In the genomic region with DNA sequence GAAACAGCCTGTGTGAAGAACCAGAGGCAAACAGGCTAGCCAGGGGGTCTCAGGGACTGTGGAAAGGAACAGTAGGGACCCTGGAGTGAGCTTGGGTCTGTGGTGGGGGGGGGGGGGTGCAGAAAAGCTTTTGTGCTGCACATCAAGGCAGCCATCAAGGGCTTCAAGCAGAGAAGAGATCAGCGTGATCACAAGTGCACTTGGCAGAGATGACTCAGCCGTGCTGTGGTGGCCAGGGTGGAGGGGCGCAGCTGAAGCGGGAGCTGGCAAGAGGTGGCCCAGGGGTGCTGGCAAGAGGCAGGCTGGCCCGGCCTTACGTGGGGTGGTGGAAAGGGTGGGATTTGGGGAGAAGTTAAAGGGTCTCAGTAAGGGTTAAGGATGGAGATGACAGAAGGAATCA, we compare ENCODE assay signal across 29 mouse cellular contexts. TPM values are rescaled to one million over a fixed set of nuclear protein-coding genes. Genes with fewer than 3 reads are reported as not detected.
A peak's percentile ranks its signal among the peaks of the same experiment; 100 is the strongest.
DNase-seq lines count a peak whose midpoint lies in the region; ATAC-seq and TF ChIP-seq lines count a peak whose summit lies in the region.
"Had no signal": no experiment of that assay in that cellular context is flagged by ENCODE, and none has a peak within 500 bp of the region (broad histone marks: within the 10 kb centered on the region; RNA-seq: fewer than 3 reads in every experiment).

No protein-coding gene starts in this region.

- no peak overlapping the region for H3K27ac ChIP-seq in embryonic facial prominence, embryonic 15.5 days (replicated peaks)
- H3K27ac ChIP-seq in embryonic facial prominence, embryonic 10.5 days (replicated peaks) = no peak overlapping the region
- no peak overlapping the region for H3K27ac ChIP-seq in hindbrain, embryonic 15.5 days (replicated peaks)
- H3K27ac ChIP-seq in hindbrain, embryonic 11.5 days (ENCODE audit: low read depth, low read length) = no peak overlapping the region
- no peak overlapping the region for H3K27ac ChIP-seq in limb, embryonic 12.5 days
- H3K27ac ChIP-seq in limb, embryonic 10.5 days = no peak overlapping the region
- no peak overlapping the region for H3K27ac ChIP-seq in midbrain, postnatal 0 days (ENCODE audit: low read depth, low read length)
- H3K27ac ChIP-seq: forebrain, embryonic 10.5 days; gastrocnemius, adult 2 months; heart, adult 2 months; limb, embryonic 13.5 days; lung, embryonic 15.5 days had no signal

- no peak overlapping the region for H3K9ac ChIP-seq in embryonic facial prominence, embryonic 15.5 days
- no peak overlapping the region for H3K9ac ChIP-seq in hindbrain, embryonic 15.5 days
- H3K9ac ChIP-seq in hindbrain, embryonic 11.5 days (ENCODE audit: low read depth, low read length) = no peak overlapping the region
- no peak overlapping the region for H3K9ac ChIP-seq in limb, embryonic 12.5 days (replicated peaks)
- no peak overlapping the region for H3K9ac ChIP-seq in midbrain, postnatal 0 days (replicated peaks; ENCODE audit: low read length, poor library complexity, severe bottlenecking)
- H3K9ac ChIP-seq: heart, embryonic 12.5 days; limb, embryonic 13.5 days; lung, embryonic 15.5 days had no signal

- no peaks in the 10 kb centered on the region for H3K4me1 ChIP-seq in embryonic facial prominence, embryonic 15.5 days
- H3K4me1 ChIP-seq in embryonic facial prominence, embryonic 10.5 days = peaks cover 18% of the 10 kb centered on the region
- peaks cover 10% of the 10 kb centered on the region for H3K4me1 ChIP-seq in hindbrain, embryonic 15.5 days (replicated peaks)
- no peaks in the 10 kb centered on the region for H3K4me1 ChIP-seq in hindbrain, embryonic 11.5 days (replicated peaks; ENCODE audit: control insufficient read depth, insufficient read depth, low read length)
- peaks cover 4% of the 10 kb centered on the region; the same call in 1 of the 2 replicates for H3K4me1 ChIP-seq in limb, embryonic 12.5 days (replicated peaks)
- peaks cover 12% of the 10 kb centered on the region for H3K4me1 ChIP-seq in limb, embryonic 10.5 days
- H3K4me1 ChIP-seq in midbrain, postnatal 0 days (ENCODE audit: insufficient read depth, low read length) = no peaks in the 10 kb centered on the region
- H3K4me1 ChIP-seq: heart, embryonic 12.5 days; lung, embryonic 15.5 days had no signal

- WGBS in embryonic facial prominence, embryonic 15.5 days = 50% methylated on average over 6 of the region's 6 CpGs
- 66% methylated on average over 6 of the region's 6 CpGs for WGBS in embryonic facial prominence, embryonic 10.5 days
- 44% methylated on average over 6 of the region's 6 CpGs for WGBS in hindbrain, embryonic 15.5 days
- WGBS in hindbrain, embryonic 11.5 days = 49% methylated on average over 6 of the region's 6 CpGs
- WGBS in limb, embryonic 12.5 days = 48% methylated on average over 6 of the region's 6 CpGs
- 40% methylated on average over 6 of the region's 6 CpGs for WGBS in limb, embryonic 10.5 days
- 39% methylated on average over 6 of the region's 6 CpGs for WGBS in midbrain, postnatal 0 days

- no peak for TF ChIP-seq CTCF in midbrain, postnatal 0 days (IDR thresholded peaks at IDR 0.05)

- DNase-seq in embryonic facial prominence, embryonic 10.5 days (ENCODE audit: low spot score) = no peak
- DNase-seq in hindbrain, embryonic 11.5 days (ENCODE audit: low spot score) = no peak
- no peak for DNase-seq in limb, embryonic 10.5 days (ENCODE audit: low spot score)
- DNase-seq in midbrain, postnatal 0 days (ENCODE audit: low spot score) = no peak
- no peak for DNase-seq in neural tube, embryonic 10.5 days (ENCODE audit: extremely low spot score, low spot score)
- DNase-seq: adrenal gland, adult 2 months; adrenal gland, postnatal 36 days; cerebellum, adult 2 months; cerebellum, postnatal 25 days; gastrocnemius, adult 2 months; heart, adult 2 months; heart, postnatal 4 days; kidney, adult 18-20 months; kidney, postnatal 10 days; right cerebral cortex, postnatal 25 days; spleen, adult 18-20 months; thymus, postnatal 14 days had no signal

- peaks cover 7% of the 10 kb centered on the region; the same call in 1 of the 2 replicates for H3K27me3 ChIP-seq in embryonic facial prominence, embryonic 15.5 days
- H3K27me3 ChIP-seq in embryonic facial prominence, embryonic 10.5 days (replicated peaks; ENCODE audit: low read depth, poor library complexity, severe bottlenecking) = peaks cover 39% of the 10 kb centered on the region
- H3K27me3 ChIP-seq in hindbrain, embryonic 15.5 days = no peaks in the 10 kb centered on the region
- H3K27me3 ChIP-seq in hindbrain, embryonic 11.5 days (ENCODE audit: control insufficient read depth, insufficient read depth, low read length) = no peaks in the 10 kb centered on the region
- H3K27me3 ChIP-seq in limb, embryonic 12.5 days = peaks cover 24% of the 10 kb centered on the region
- peaks cover 30% of the 10 kb centered on the region for H3K27me3 ChIP-seq in limb, embryonic 10.5 days (ENCODE audit: low read depth, poor library complexity, severe bottlenecking)
- no peaks in the 10 kb centered on the region for H3K27me3 ChIP-seq in midbrain, postnatal 0 days (ENCODE audit: insufficient read depth, low read length)
- H3K27me3 ChIP-seq: lung, embryonic 15.5 days had no signal

- no peak overlapping the region for H3K4me3 ChIP-seq in embryonic facial prominence, embryonic 15.5 days (replicated peaks)
- no peak overlapping the region for H3K4me3 ChIP-seq in embryonic facial prominence, embryonic 10.5 days
- H3K4me3 ChIP-seq in hindbrain, embryonic 15.5 days = no peak overlapping the region
- no peak overlapping the region for H3K4me3 ChIP-seq in hindbrain, embryonic 11.5 days (ENCODE audit: low read depth, low read length)
- no peak overlapping the region for H3K4me3 ChIP-seq in limb, embryonic 12.5 days (replicated peaks)
- H3K4me3 ChIP-seq in limb, embryonic 10.5 days = no peak overlapping the region
- no peak overlapping the region for H3K4me3 ChIP-seq in midbrain, postnatal 0 days (ENCODE audit: low read depth, low read length)
- H3K4me3 ChIP-seq: forebrain, embryonic 10.5 days; gastrocnemius, adult 2 months; heart, adult 2 months; heart, embryonic 12.5 days; limb, embryonic 13.5 days; lung, embryonic 15.5 days had no signal

- no peaks in the 10 kb centered on the region for H3K9me3 ChIP-seq in embryonic facial prominence, embryonic 15.5 days (replicated peaks)
- H3K9me3 ChIP-seq in embryonic facial prominence, embryonic 10.5 days = no peaks in the 10 kb centered on the region
- H3K9me3 ChIP-seq in hindbrain, embryonic 15.5 days = no peaks in the 10 kb centered on the region
- H3K9me3 ChIP-seq in hindbrain, embryonic 11.5 days (ENCODE audit: control insufficient read depth, low read length) = no peaks in the 10 kb centered on the region
- no peaks in the 10 kb centered on the region for H3K9me3 ChIP-seq in limb, embryonic 12.5 days
- H3K9me3 ChIP-seq in limb, embryonic 10.5 days (replicated peaks) = no peaks in the 10 kb centered on the region
- H3K9me3 ChIP-seq in midbrain, postnatal 0 days (ENCODE audit: low read length) = no peaks in the 10 kb centered on the region
- H3K9me3 ChIP-seq: forebrain, embryonic 10.5 days; heart, embryonic 12.5 days; limb, embryonic 13.5 days; lung, embryonic 15.5 days had no signal

- 0 out of 2 replicates have a peak, but pooled peaks have one; percentile 12 for ATAC-seq in embryonic facial prominence, embryonic 15.5 days (ENCODE audit: insufficient number of reproducible peaks, low FRiP score, low TSS enrichment, low read depth)
- ATAC-seq in hindbrain, embryonic 15.5 days (ENCODE audit: low FRiP score, low read depth) = peak; percentile 32; the same call in 1 of the 2 replicates
- no peak for ATAC-seq in hindbrain, embryonic 11.5 days (ENCODE audit: low FRiP score)
- ATAC-seq in limb, embryonic 12.5 days (ENCODE audit: insufficient number of reproducible peaks, insufficient read depth, low FRiP score, low TSS enrichment, low read depth) = peak; percentile 20; the same call in 1 of the 2 replicates
- ATAC-seq in midbrain, postnatal 0 days (ENCODE audit: low FRiP score) = peak; percentile 34; the same call in 1 of the 2 replicates
- ATAC-seq: activated CD4-positive, CD25-positive, alpha-beta regulatory T cell, adult 4 months had no signal

- H3K36me3 ChIP-seq in embryonic facial prominence, embryonic 15.5 days = no peaks in the 10 kb centered on the region
- no peaks in the 10 kb centered on the region for H3K36me3 ChIP-seq in embryonic facial prominence, embryonic 10.5 days (replicated peaks)
- no peaks in the 10 kb centered on the region for H3K36me3 ChIP-seq in hindbrain, embryonic 15.5 days
- no peaks in the 10 kb centered on the region for H3K36me3 ChIP-seq in hindbrain, embryonic 11.5 days (ENCODE audit: control insufficient read depth, insufficient read depth, low read length)
- H3K36me3 ChIP-seq in limb, embryonic 12.5 days = no peaks in the 10 kb centered on the region
- H3K36me3 ChIP-seq in limb, embryonic 10.5 days = no peaks in the 10 kb centered on the region
- no peaks in the 10 kb centered on the region for H3K36me3 ChIP-seq in midbrain, postnatal 0 days (ENCODE audit: insufficient read depth, low read length)
- H3K36me3 ChIP-seq: forebrain, embryonic 10.5 days; heart, embryonic 12.5 days; limb, embryonic 13.5 days; lung, embryonic 15.5 days had no signal

- no peak overlapping the region for H3K4me2 ChIP-seq in embryonic facial prominence, embryonic 15.5 days (replicated peaks)
- no peak overlapping the region for H3K4me2 ChIP-seq in hindbrain, embryonic 15.5 days
- H3K4me2 ChIP-seq in hindbrain, embryonic 11.5 days (replicated peaks; ENCODE audit: low read depth, low read length) = no peak overlapping the region
- H3K4me2 ChIP-seq in limb, embryonic 12.5 days = no peak overlapping the region
- H3K4me2 ChIP-seq in midbrain, postnatal 0 days (ENCODE audit: low read depth, low read length, poor library complexity, severe bottlenecking) = no peak overlapping the region
- H3K4me2 ChIP-seq: heart, embryonic 12.5 days; limb, embryonic 13.5 days; liver, embryonic 11.5 days; lung, embryonic 15.5 days had no signal

RNA-seq across cellular contexts. Expression of a gene that starts 48.6 kb away (rescaled TPM):
- polyA plus RNA-seq in embryonic facial prominence, embryonic 15.5 days (2015; fragmentation: Nextera tagmentation; extraction: Ambion mirVana) = 0.27 and 0.34 TPM in 2 replicates
- polyA plus RNA-seq in embryonic facial prominence, embryonic 10.5 days (2016; fragmentation: Nextera tagmentation; extraction: Ambion mirVana) = 0.17 and 0.21 TPM in 2 replicates
- polyA plus RNA-seq in hindbrain, embryonic 15.5 days (2015; fragmentation: Nextera tagmentation; extraction: Ambion mirVana) = 13.5 and 15.4 TPM in 2 replicates
- 1.8 and 2.5 TPM in 2 replicates for polyA plus RNA-seq in hindbrain, embryonic 11.5 days (2014; fragmentation: Nextera tagmentation; extraction: Ambion mirVana)
- polyA plus RNA-seq in limb, embryonic 12.5 days (2016; fragmentation: Nextera tagmentation; extraction: Ambion mirVana) = 0.03 and 0.14 TPM in 2 replicates
- 0.03 TPM in 2 replicates for polyA plus RNA-seq in limb, embryonic 10.5 days (2016; fragmentation: Nextera tagmentation; extraction: Ambion mirVana)
- 48.6 and 50.3 TPM in 2 replicates for total RNA-seq in midbrain, postnatal 0 days (2014; rRNA removed)
- polyA plus RNA-seq in midbrain, postnatal 0 days (2015; fragmentation: Nextera tagmentation; extraction: Ambion mirVana) = 9.5 and 10.7 TPM in 2 replicates
- total RNA-seq: CH12.LX; megakaryocyte progenitor cell, adult 5-6 weeks had no signal
- polyA plus RNA-seq: activated CD4-positive, CD25-positive, alpha-beta regulatory T cell, adult 4 months; heart, embryonic 12.5 days; liver, embryonic 16.5 days had no signal
